Mouse (Mus musculus) large intestine, adult 2 months (tissue): Measurements from ENCODE around the gene Ncor1. TPM values are rescaled to one million over a fixed set of nuclear protein-coding genes. Genes with fewer than 3 reads are reported as not detected.
"Not testable (repeated sequence)": the region's sequence is repeated elsewhere in the genome, so short reads cannot be mapped to it uniquely, and the experiment has no call there.

ENCODE experiments used
- DNase-seq: peaks from one replicate; pipeline ENCODE4 v3.0.0-alpha.2; 2012; ENCODE audit warnings: low read depth, low spot score
- WGBS: fragments of 180-500 bp; shearing (Covaris S2); methylation state at CpG from one replicate; pipeline ENCODE4 v1.1.7; 2018; 5-methylcytosine and 5-hydroxymethylcytosine counted together
- polyA plus RNA-seq: library from polyadenylated mRNA; depleted of rRNA; stranded (reverse); fragments of >200 nt; gene quantifications from 2 replicates; pipeline ENCODE4 v1.2.3, GENCODE M21; 2012; rRNA removed

Ncor1 gene
- 75.6 and 164 TPM in 2 replicates for polyA plus RNA-seq

DNA sequence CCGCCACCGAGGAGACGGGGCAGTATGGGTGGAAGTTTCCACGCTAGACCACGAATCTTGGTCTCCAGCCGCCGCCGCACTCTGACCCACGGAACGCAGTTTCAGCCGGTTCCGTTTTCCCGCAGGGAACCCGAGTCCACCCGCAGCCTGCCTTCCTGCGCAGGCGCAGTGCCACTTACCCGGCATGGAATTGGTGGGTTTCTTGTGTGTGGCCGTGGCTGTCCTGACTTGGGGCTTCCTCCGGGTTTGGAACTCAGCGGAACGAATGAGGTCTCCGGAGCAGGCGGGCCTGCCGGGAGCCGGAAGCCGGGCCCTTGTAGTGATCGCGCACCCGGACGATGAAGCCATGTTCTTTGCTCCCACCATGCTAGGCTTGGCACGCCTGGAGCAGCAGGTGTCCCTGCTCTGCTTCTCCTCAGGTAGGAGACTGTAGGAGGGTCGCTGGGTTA lies at the start of gene Ncor1, which contains the start of gene Pigl:
Gene Ncor1 (minus strand): TSS at position 266 of the 449 bp plus-strand sequence.
Gene Pigl (plus strand): TSS at position 185 of the 449 bp plus-strand sequence.
- WGBS: under 1% methylated on average over 33 of the region's 33 CpGs

DNA sequence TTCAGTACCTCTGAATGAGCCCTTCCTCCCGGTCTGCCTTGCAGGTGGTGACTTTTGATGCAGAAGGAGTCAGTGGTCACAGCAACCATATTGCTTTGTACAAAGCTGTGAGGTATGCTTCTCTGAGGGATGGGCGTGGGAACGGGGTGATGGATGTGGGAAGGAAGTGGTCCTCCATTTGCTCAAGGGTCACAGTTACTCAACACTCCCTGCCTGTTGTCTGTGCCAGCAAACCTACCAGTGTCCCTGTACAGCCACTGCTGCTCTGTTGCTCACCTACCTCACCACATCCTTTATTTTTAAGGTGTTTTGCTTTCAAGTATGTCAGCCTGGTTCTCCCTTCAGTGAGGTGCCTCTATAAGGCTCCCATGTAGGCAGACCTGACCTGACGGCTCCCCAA lies 49.3 kb upstream of the Ncor1 start:
- 84% methylated on average over 4 of the region's 4 CpGs for WGBS
- no peak for DNase-seq

More for the DNA sequence above, at the start of gene Ncor1, which contains the start of gene Pigl:
- DNase-seq: peak; percentile 40

DNA sequence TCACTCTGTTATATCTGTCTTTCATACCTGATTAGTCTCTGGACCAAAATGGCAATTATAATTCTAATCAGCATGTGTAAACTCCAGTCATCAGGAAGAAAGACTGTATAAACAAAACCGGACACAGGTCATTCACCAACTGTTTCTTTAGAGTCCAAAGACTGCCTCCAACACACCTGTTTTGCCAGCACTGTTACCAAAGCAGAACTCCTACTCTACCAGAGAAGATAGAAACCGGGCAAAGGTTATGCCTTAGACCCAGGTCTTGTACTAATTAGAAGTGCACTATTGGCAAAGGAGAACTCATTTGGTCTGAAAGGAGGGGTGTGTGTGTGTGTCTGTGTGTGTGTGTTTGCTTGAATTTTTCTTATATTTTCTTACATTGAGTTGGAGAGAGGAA lies 42.2 kb upstream of the Ncor1 start:
- DNase-seq: no peak
- 29% methylated on average over 2 of the region's 2 CpGs for WGBS

DNA sequence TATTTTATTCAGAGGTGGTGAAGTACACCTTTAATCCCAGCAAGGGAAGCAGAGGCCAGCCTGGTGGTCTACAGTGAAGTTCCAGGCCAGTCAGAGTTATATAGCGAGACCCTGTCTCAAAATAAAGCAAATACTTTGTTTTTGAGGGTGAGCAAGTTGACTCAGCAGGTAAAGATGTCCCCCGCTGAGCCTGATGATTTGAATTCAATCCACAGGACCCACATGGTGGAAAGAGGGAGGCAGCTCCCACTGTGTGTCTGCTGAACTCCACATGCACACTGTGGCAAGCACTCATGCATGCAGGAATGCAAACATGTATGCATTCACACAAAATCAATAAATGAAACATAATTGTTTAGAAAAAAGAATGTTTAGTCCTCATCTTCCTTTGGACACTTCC lies 40.5 kb upstream of the Ncor1 start:
- WGBS: 100% methylated on average over 2 of the region's 2 CpGs
- no peak for DNase-seq

DNA sequence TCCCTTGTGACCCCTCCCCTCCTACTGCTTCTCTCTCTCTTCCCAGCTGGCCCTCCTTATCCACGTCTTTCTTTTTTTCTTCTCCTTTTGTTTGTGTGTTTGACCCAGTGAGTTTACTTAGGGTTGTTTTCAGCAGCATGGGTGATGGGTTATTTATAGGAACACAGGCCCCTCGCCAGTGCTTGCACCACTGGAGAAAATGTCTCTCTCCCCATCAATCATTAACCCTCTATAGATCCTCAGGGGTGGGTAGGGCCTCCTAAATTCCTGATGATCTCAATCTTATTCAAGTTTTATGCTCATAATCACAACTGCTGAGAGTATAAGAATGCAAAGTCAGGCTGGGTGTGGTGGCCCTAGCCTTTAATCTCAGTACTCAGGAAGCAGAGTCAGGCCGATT lies 38.8 kb upstream of the Ncor1 start:
- no peak for DNase-seq
- WGBS: 33% methylated on average over 3 of the region's 3 CpGs

DNA sequence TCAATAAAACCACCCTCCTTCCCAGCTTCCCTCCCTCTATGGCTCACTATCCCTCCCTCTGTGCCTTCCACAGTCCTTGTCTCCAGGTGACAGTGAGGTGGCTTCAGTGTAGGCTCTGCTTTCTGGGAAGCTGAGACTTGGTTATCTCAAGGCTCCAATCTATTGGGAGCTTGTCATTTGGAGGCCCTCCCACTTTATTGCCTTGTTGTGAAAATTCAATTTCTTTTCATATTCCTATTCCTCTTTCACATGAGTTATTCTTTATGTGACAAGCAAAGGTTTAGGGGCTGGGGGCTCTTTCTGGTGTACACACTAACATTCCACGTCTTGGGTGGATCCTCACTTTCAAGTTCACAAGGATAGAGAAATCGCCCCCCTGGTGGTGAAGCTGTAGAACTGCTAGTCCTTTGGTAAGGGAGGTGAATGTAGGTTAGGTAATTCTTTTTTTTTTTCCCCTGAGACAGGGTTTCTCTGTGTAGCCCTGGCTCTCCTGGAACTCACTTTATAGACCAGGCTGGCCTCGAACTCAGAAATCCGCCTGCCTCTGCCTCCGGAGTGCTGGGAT lies 37.9 kb upstream of the Ncor1 start:
- no peak for DNase-seq
- WGBS: 45% methylated on average over 5 of the region's 5 CpGs

DNA sequence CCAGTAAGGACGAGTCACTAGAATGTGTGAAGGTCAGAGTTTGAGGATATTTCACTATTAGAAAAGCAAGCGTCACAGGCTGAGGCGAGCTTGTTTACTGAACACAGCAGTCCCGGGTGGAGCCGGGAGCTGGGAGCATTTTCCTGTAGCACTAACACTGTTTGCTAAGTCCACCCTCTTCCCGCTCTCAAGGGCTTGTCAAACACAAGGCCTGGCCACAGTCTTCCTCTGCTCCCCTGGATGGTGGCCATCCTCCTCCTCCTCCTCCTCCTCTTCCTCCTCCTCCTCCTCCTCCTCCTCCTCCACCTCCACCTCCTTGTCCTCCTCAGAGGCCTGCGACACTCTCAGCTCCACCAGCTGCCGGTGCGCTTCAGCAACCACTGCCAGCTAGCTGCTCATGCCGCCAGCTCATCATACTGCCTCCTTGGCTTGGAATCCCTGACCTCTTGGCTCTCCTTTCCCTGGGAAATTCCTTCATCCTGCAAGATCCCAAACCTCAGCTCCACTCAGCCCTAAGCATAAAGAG lies 37.0 kb upstream of the Ncor1 start:
- 7% methylated on average over 9 of the region's 10 CpGs for WGBS
- no peak for DNase-seq

DNA sequence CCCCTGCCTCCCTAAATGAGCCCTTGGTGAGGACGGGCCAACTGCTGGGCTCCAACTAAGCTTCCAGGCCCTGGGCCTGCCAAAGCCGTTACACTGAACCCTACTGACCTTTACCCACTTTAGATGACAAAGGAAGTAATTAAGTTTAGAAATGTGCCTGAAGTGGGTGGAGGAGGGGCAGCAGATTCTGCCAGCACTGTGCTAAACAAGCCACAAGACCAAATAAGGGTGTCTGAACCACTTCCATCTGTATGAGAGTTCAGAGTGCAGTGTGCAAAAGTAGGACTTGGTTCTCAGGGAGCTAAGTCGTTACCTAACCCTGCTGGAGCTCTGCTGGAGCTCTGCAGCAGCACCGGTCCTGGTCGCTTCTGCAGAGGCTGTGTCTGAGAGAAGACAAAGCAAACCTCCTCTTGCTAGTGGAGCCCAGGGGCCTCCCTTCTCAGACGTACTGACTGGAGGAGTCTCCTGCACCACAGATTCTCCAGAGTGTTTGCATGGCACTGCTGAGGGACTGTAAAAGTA lies 36.5 kb upstream of the Ncor1 start:
- peak; percentile 83 for DNase-seq

DNA sequence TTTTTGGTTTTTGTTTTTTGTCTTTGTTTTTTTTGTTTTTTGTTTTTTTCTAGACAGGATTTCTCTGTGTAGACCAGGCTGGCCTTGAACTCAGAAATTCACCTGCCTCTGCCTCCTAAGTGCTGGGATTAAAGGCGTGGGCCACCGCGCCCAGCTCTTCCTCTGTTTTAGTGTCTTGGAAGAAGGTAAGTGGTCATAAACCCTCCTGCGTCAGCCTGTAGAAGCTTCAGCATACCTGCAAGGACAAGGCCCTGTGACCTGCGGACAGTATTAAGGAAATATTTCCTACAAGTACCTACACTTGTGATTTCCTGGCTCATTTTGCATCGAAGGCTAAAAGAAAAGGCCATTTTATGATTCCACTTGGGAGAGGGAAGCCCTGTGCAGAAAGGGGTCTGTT lies 35.4 kb upstream of the Ncor1 start:
- 85% methylated on average over 6 of the region's 6 CpGs for WGBS
- DNase-seq: no peak

More for the DNA sequence above, 36.5 kb upstream of the Ncor1 start:
- 4% methylated on average over 6 of the region's 6 CpGs for WGBS

DNA sequence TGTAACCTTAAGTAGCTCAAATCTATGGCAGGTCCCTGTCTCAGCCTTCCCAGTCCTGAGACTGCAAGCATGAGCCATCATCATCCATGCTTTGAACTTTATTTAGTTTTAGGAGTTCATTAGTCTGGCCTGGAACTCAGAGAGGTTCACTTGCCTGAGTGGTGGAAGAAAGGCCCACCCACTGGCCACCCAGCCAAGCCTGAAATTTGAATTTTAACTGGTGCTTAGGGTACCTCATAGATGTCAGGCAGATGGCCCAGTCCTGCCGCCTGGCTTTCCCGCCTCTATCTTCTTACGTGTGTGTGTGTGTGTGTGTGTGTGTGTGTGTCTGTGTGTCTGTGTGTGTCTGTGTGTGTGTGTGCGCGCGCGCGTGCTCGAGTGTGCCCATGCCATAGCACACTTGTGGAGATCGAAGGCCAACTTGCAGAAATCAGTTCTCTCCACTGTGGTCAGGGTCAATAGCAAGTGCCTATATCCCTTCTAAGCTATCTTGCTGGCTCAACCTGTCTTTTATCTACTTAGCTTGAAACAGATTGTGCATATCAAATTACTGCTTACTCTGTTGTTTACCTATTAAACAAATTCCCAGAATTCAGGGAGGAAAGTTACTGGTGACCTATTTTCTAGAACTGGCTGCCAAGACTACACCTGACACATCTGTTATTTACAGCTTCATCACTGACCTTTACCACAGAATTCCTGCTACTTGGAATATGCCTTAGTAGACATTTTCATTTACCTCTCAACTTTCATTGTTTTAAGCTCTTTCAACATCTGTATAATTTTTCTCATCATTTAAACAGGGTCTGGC lies 29.4 kb upstream of the Ncor1 start:
- no peak for DNase-seq
- 83% methylated on average over 10 of the region's 10 CpGs for WGBS

DNA sequence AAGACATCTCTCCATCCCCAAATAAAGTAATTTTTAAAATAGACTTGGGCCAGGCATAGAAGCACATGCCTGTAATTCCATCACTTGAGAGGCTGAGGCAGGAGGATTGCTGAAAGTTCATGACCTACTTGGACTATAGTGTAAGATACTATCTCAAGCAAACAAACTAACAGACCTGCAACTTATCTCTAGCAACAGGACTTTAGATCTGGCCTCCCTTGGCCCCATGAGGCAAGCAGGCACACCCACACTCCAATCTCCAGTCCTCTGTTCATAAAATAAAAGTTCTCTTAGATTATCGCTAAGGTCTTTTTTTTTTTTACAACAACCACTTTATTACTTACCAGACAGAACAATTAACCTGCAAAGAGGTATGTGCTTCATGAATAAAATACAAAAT lies 28.6 kb upstream of the Ncor1 start:
- 33% methylated on average over 1 of the region's 1 CpGs for WGBS
- DNase-seq: no peak

DNA sequence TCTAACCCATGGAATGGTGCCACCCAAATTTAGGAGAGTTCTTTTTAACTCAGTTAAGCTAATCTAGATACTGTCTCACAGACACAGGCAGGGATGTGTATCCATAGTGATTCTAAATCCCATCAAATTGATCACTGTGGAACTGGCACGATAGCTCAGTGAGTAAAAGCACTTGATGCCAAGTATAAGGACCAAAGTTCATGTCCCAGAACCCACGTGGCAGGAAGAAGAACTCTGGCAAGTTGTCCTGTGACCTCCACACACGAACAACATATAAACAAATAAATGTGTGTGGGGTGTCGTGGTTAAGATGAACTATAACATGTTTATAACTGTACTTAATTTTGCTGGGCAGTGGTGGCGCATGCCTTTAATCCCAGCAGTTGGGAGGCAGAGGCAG lies 21.2 kb upstream of the Ncor1 start:
- no peak for DNase-seq

DNA sequence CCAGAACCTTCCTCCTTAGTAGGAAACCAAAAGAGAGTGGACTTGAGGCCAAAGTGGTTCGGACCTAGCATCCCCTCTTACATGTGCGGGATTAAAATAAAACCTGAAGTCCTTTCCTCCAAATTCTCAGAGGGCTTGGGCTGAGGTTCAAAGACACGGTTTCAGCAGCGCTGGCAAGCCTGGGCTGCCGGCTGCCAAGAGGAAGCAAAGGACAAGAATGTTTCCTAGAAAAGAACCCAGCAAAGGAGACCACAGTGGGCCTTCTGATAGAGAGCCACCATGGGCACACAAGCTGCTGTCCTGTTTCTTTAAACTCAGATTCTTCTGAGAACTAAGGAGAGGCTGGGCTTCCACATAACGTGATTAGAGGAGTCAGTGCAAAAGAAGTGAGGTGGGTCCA lies 20.6 kb upstream of the Ncor1 start:
- no peak for DNase-seq
- WGBS: 73% methylated on average over 6 of the region's 6 CpGs

More for the DNA sequence above, 21.2 kb upstream of the Ncor1 start:
- 44% methylated on average over 5 of the region's 5 CpGs for WGBS

DNA sequence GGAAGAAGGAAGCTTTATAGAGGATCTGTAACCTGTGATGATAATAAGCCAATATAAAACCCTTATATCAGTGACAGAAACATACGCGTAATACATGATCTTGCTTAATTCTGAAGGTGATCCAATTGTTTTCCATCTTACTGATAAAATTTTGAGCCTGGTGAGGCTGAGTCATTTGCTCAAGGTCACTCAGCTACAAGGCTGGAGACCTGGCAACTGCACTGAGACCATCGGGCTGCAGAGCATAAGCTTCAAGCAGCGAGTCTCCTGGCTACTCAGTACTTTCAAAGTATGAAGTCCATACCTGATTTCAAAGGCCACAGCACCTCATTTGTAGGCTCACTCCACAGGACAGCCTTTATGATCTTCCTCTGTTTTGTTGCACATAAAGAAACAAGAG lies 17.8 kb upstream of the Ncor1 start:
- 88% methylated on average over 4 of the region's 4 CpGs for WGBS
- no peak for DNase-seq

DNA sequence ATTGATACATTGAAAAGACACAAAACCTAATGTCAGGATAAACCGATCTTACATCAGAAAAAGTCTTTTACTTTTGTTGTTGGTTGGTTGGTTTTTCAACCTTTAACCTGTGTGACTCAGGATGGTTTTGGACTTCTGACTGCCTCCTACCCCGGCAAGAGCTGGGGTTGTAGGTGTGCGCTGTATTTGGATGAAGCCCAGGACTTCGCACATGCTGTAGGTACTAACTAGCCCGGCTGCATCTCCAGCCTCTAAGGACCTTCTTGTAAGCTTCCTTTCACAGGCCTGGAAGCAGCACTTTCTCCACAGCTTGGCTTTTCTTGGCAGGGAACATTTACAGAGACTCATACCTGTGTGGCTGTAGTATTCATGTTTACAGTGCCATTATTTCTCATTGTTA lies 15.2 kb upstream of the Ncor1 start:
- no peak for DNase-seq
- WGBS: 85% methylated on average over 5 of the region's 5 CpGs

DNA sequence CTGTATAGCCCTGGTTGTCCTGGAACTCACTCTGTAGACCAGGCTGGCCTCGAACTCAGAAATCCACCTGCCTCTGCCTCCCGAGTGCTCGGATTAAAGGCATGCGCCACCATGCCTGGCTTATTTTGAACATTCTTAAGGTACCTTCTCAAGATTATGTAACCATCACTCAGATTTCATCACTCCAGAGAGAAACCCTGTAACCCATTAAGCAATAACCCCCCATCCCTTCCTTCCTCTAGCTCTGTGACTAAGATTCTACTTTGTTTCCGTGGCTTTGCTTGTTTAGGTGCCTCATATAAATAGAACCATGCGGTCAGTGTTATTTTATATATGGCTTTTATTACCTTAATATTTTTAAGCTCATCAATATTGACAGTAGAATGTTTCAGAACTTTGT lies 12.1 kb upstream of the Ncor1 start:
- WGBS: 89% methylated on average over 6 of the region's 6 CpGs
- DNase-seq: no peak

DNA sequence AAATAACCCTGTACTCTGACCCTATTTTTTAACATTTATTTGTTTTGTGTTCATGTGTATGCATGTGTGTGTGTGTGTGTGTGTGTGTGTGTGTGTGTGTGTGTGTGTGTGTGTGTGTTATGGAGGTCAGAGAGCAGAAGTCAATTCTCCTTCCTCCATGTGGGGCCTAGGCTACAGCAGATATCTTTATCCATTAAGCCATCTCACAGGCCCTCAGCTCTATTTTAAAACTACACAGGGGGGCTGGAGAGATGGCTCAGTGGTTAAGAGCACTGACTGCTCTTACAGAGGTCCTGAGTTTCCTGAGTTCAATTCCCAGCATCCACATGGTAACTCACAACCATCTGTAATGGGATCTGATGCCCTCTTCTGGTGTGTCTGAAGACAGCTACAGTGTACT lies 8.9 kb upstream of the Ncor1 start:
- not testable (repeated sequence) for DNase-seq

DNA sequence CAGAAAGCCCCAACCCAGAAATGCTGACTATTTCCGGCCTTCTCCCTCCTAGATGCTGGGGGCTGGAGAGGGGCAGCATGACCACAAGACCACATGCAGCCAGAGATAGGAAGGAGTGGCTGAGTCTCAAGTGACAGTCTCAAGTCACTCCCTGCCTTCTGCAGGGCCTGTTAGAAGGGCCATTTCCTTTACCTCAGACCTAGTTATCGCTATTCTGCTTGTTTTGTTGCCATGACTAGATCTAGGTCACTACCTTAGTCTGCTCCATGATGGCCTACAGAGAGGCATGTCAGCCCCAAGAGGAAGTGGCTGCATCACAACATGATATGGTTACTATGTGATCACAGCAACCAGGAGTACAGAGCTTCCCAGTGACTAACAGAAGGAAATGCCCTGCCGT lies 8.2 kb upstream of the Ncor1 start:
- WGBS: 72% methylated on average over 3 of the region's 3 CpGs
- no peak for DNase-seq

DNA sequence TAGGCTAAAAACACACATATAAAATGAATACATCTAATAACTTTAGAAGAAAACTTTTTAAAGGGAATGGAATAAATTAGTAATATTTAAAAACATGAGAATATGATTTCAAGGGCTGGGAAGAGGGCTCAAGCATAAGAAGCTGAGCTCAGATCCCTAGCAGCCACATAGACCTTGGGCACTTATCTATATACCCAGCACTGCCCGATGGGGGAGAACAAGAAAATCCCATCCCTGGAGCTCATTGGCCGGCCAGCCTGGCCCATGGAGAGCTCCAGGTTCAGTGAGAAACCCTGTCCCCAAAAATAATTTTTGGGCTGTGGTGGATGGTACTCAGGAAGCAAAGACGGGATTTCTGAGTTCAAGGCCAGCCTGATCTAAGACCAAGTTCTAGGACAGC lies 7.5 kb upstream of the Ncor1 start:
- 95% methylated on average over 3 of the region's 3 CpGs for WGBS
- DNase-seq: no peak

DNA sequence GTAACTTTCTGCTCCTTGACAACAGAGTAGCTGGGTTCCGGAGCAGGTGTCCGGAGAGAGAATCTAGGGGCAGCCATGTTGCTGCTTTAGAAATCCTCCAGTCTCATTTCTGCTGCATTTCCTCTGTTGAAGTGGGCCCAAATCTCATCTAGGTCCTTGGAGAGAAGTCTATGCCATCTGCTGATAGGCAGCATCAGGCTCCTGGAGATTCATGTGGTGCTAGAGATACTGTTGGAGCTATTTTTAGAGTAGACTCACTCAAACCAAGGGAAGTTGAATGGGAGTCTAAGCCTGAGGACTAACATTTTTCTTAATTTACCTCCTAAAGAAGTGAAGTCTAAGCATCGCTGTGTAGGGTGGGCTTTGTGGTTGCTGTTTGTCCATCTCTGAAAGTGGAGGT lies 6.4 kb upstream of the Ncor1 start:
- WGBS: 97% methylated on average over 3 of the region's 3 CpGs

More for the DNA sequence above, 6.4 kb upstream of the Ncor1 start:
- DNase-seq: no peak
